Mouse (Mus musculus) limb, embryonic 13.5 days (tissue): ENCODE measurements around the gene Mrps14. TPM values are rescaled to one million over a fixed set of nuclear protein-coding genes. Genes with fewer than 3 reads are reported as not detected.

ENCODE experiments used
- ATAC-seq: fragments of 200-750 bp; cut with Nextera tagmentation; 2 replicates; pipeline ENCODE4 v1.8.0; 2017; ENCODE audit warnings: low read depth, moderate number of reproducible peaks, moderate TSS enrichment; ENCODE audit not compliant: low FRiP score
- H3K27ac ChIP-seq: fragments of 300-500 bp; sonication (generic); 2 replicates; pipeline ENCODE4 v1.5.1; 2015; ENCODE audit warnings: inconsistent platforms, mild to moderate bottlenecking, moderate library complexity
- H3K27me3 ChIP-seq: fragments of 300-500 bp; sonication (generic); 2 replicates; pipeline ENCODE4 v1.6.1; 2015; ENCODE audit warnings: mild to moderate bottlenecking, inconsistent platforms
- H3K36me3 ChIP-seq: fragments of 300-500 bp; sonication (generic); 2 replicates; pipeline ENCODE4 v1.6.1; 2015; ENCODE audit warnings: inconsistent platforms, mild to moderate bottlenecking, moderate library complexity
- H3K4me1 ChIP-seq: fragments of 300-500 bp; sonication (generic); 2 replicates; pipeline ENCODE4 v1.6.1; 2015; ENCODE audit warnings: inconsistent platforms
- H3K4me2 ChIP-seq: fragments of 300-500 bp; sonication (generic); replicated peaks from 2 replicates; pipeline ENCODE4 v1.6.1; 2015; ENCODE audit warnings: inconsistent platforms, mild to moderate bottlenecking, moderate library complexity
- H3K4me3 ChIP-seq: fragments of 300-500 bp; sonication (generic); 2 replicates; pipeline ENCODE4 v1.5.1; 2015; ENCODE audit warnings: moderate library complexity, mild to moderate bottlenecking, inconsistent platforms
- H3K9ac ChIP-seq: fragments of 300-500 bp; sonication (generic); 2 replicates; pipeline ENCODE4 v1.6.1; 2015; ENCODE audit warnings: mild to moderate bottlenecking, inconsistent platforms
- H3K9me3 ChIP-seq: fragments of 300-500 bp; sonication (generic); 2 replicates; pipeline ENCODE4 v1.6.1; 2016; ENCODE audit warnings: inconsistent platforms
- WGBS: fragments of 180-500 bp; shearing (Covaris S2); methylation state at CpG from one replicate; pipeline ENCODE4 v1.1.7; 2015; 5-methylcytosine and 5-hydroxymethylcytosine counted together
- polyA plus RNA-seq: library from polyadenylated mRNA; unstranded; fragments of >200 nt; fragmentation: Nextera tagmentation; extraction: Ambion mirVana; gene quantifications from 2 replicates; pipeline ENCODE4 v1.2.1, GENCODE M21; 2015

Gene Mrps14
- 246 and 249 TPM in 2 replicates for polyA plus RNA-seq

DNA sequence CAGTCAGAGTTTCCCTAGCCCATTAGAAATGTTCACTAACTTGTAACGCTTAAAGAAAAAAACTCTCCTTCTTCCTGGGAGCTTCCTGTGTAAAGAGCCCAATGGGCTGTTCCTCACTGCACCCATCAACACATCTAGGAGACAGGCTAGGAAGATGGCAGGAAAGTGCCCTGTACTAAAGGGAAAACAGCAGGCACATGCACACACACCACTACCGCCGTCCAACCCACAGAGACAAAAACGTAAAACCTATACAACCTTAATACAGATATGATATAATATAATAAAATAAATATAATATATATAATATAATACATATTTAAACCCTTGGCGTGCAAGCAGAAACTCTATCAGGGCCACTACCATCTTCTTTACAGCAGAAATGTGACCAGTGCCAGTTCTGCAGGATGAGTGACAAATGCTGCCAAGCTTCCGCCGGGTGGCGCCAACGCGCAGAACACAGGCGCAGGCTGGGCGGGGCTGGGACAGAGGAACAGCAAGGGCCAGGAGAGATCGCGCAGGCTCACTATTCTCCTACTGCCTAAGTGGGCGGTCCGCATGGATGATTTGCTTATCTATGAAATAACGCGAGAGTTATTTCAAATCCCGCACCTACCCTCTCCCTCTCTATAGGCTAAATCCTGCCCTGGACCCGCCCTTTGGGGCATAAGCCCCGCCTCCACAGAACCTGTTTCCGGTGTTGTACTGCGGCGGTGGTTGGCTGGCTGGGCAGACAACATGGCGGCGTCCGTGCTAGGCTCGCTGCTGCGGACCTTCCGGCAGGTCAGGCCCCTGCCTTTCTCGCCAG lies at the start of gene Mrps14:
Gene Mrps14 (plus strand): TSS at position 687 of the 808 bp plus-strand sequence.
- peak; percentile 100 for ATAC-seq
- 7% methylated on average over 31 of the region's 31 CpGs for WGBS
- peak within 1 kb of the TSS; percentile 53; the same call in 1 of the 2 replicates for H3K27ac ChIP-seq
- H3K4me2 ChIP-seq, result peak within 1 kb of the TSS; percentile 84
- H3K4me3 ChIP-seq, result peak within 1 kb of the TSS; percentile 75
- no peaks in the 10 kb centered on the region for H3K27me3 ChIP-seq
- H3K9ac ChIP-seq, result peak within 1 kb of the TSS; percentile 88
- no peaks in the 10 kb centered on the region for H3K9me3 ChIP-seq
- peaks cover 18% of the 10 kb centered on the region for H3K36me3 ChIP-seq
- H3K4me1 ChIP-seq, result peaks cover 11% of the 10 kb centered on the region; the same call in 1 of the 2 replicates

DNA sequence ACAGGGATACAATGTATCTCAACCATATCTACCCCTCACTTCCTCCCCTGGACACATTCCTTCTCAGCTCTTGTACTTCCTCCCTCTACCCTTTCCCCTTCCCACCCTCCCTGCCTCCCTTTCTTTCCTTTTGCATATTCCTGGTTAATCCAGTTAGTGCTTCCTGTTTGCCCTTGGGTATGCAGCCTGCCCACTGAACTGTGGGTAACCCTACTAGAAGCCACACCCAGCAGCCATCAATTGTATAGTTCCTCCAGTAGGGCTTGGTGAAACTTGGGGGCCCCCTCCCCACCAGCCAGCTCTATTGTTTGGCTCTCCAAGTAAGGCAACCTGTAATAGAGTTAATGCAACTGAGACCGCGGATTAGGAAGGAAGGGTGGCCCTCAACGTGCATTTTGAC lies 49.4 kb upstream of the Mrps14 start:
- Histone ChIP-seq H3K27me3 (peaks cover 5% of the 10 kb centered on the region; the same call in 1 of the 2 replicates), H3K9me3 (no peaks in the 10 kb centered on the region), H3K4me3 (no peak overlapping the region), H3K9ac (no peak overlapping the region), H3K36me3 (no peaks in the 10 kb centered on the region), H3K4me2 (no peak overlapping the region), H3K27ac (no peak overlapping the region), H3K4me1 (no peaks in the 10 kb centered on the region)
- no peak for ATAC-seq
- WGBS, result 77% methylated on average over 3 of the region's 3 CpGs

DNA sequence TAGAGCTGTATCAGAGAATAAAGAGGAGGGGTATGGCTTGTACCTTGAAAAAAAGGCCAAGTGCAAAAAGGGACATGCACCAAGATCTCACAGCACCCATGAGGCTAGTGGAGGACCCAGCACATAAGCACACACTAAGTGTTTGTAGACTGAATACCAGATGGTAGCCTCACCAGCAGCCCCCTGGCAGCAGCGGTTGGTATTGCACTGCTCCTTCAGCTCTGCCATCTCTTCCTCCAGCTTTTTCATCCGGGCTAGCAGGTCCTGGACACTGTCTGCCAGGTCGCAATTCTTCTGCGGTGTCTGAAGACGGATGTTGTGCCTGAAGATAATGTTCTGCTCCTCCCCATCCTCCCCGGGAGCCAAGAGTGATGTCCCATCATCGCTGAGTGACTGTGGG lies 47.7 kb upstream of the Mrps14 start:
- Histone ChIP-seq H3K27ac (no peak overlapping the region), H3K4me3 (no peak overlapping the region), H3K4me2 (no peak overlapping the region), H3K36me3 (no peaks in the 10 kb centered on the region), H3K27me3 (peaks cover 5% of the 10 kb centered on the region; the same call in 1 of the 2 replicates), H3K9me3 (no peaks in the 10 kb centered on the region), H3K9ac (no peak overlapping the region), H3K4me1 (no peaks in the 10 kb centered on the region)
- WGBS, result 88% methylated on average over 7 of the region's 7 CpGs
- no peak for ATAC-seq

DNA sequence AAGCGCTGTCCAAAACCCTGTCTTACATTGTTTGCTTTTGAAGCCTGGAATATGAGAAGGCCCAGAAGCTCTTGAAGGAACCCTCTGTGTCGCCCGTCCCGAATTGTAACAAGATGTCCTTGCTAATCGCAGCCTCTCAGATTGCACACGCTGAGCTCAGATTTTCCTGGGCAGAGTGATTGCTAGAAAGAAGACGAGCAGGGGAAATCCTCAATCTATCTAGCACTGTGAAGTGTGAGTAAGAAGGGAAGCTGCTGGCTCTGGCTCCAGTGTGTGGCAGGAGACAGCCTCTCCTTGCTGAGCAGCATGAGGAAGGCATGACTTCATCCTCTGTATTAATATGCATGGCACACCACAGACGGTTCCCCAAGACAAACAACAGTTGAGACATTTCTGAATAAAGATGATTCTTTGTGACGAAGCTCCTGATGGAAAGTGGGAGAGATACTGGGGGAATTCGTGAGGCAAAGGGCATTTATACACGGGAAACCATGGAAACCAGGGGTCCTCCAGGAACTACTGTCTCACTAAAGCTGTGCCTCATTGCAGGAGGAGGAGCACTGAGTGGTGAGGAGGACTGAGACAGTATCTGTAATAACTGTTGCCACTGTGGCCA lies 45.6 kb upstream of the Mrps14 start:
- Histone ChIP-seq H3K9ac (no peak overlapping the region), H3K9me3 (no peaks in the 10 kb centered on the region), H3K4me1 (peaks cover 7% of the 10 kb centered on the region; the same call in 1 of the 2 replicates), H3K36me3 (no peaks in the 10 kb centered on the region), H3K4me3 (no peak overlapping the region), H3K27ac (no peak overlapping the region), H3K4me2 (no peak overlapping the region), H3K27me3 (peaks cover 5% of the 10 kb centered on the region; the same call in 1 of the 2 replicates)
- no peak for ATAC-seq
- 63% methylated on average over 11 of the region's 11 CpGs for WGBS

DNA sequence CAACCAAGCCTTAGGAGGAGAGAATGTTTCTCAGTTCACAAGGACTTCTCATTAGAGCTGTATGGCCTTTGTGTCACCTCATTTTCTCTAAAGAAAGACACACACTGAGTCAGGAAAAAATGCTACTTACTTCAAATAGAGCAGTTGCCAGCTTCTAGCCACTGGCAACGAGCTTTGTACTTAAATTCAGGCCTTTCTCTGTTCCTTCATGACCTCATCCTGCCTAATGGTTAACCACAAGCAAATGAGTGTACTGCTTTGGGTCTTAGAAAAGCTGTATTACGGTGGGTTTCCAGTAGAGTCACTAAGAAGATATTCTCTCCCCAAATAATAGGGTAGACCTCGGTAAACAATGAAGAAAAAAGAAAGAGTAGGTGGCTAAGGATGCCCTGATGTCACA lies 44.3 kb upstream of the Mrps14 start:
- Histone ChIP-seq H3K4me3 (no peak overlapping the region), H3K4me1 (peaks cover 7% of the 10 kb centered on the region; the same call in 1 of the 2 replicates), H3K9me3 (no peaks in the 10 kb centered on the region), H3K4me2 (no peak overlapping the region), H3K36me3 (no peaks in the 10 kb centered on the region), H3K9ac (no peak overlapping the region), H3K27ac (no peak overlapping the region), H3K27me3 (no peaks in the 10 kb centered on the region)
- ATAC-seq, result no peak
- WGBS, result 69% methylated on average over 3 of the region's 3 CpGs

DNA sequence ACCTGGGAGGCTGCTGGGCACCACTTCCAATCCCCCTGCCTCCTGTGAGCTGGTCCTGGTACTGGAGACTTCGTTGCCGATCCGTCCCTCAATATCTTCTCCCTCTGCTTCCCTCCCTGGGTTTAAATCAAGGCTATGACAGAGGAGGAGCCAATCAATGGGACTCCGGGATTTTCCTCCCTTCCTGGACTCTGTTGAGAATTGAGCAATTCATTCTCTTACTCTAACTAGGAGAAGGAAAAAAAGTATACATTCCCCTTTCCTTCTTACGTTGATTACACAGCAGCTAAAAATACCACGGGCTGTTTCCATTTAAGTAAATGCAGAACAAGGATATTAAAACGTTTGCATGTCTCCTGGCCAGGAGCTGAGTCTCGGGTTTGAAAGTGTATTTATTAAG lies 41.5 kb upstream of the Mrps14 start, which contains the start of gene Tnn:
Gene Tnn (minus strand): TSS at position 101 of the 400 bp plus-strand sequence.
- H3K4me2 ChIP-seq, result no peak within 1 kb of the TSS
- H3K36me3 ChIP-seq, result no peaks in the 10 kb centered on the region
- no peaks in the 10 kb centered on the region for H3K27me3 ChIP-seq
- no peak for ATAC-seq
- no peak within 1 kb of the TSS for H3K27ac ChIP-seq
- 51% methylated on average over 8 of the region's 8 CpGs for WGBS
- H3K4me1 ChIP-seq, result peaks cover 7% of the 10 kb centered on the region; the same call in 1 of the 2 replicates
- no peak within 1 kb of the TSS for H3K4me3 ChIP-seq
- no peak within 1 kb of the TSS for H3K9ac ChIP-seq
- H3K9me3 ChIP-seq, result no peaks in the 10 kb centered on the region

DNA sequence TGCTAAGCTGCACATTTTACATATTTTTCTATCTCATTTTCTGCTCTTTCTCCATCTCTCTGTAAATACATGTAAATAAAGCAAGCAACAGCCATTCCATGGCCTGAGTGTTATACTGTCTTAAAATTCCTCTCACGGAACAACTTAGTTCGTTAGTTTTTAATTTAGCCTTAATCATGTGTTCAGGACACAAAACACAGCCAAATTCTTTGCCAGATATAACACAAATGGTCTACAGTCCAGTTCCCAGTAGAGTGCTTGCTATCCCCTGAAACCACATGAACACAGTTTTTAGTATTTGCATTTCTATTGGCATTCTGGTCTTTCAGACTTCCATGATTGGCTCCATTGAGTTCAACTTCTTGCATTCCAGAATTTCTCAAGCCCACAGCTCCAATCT lies 36.8 kb upstream of the Mrps14 start:
- Histone ChIP-seq H3K27ac (no peak overlapping the region), H3K4me2 (no peak overlapping the region), H3K9me3 (no peaks in the 10 kb centered on the region), H3K36me3 (no peaks in the 10 kb centered on the region), H3K27me3 (no peaks in the 10 kb centered on the region), H3K4me1 (peaks cover 6% of the 10 kb centered on the region; the same call in 1 of the 2 replicates), H3K9ac (no peak overlapping the region), H3K4me3 (no peak overlapping the region)
- no peak for ATAC-seq
- WGBS, result 67% methylated on average over 2 of the region's 2 CpGs

DNA sequence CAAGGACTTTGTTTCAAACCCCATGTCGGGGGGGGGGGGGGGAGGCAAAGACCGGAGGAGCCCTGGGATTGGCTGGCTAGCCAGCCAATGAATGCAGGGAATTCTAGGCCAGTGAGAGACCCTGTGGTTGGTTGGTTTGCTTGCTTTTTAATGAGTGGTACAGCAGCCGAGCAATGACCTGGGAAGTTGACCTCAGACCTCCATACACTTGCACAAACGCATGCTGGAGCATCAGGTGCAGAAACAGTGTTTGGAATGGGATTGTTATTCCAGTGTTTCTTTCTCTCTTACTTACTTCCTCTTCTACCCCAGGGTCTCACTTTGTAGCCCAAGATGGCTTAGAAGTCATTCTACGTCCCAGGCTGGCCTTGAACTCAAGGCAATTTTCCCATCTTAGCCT lies 28.4 kb upstream of the Mrps14 start:
- H3K4me2 ChIP-seq, result no peak overlapping the region
- H3K4me1 ChIP-seq, result peaks cover 7% of the 10 kb centered on the region; the same call in 1 of the 2 replicates
- no peaks in the 10 kb centered on the region for H3K9me3 ChIP-seq
- H3K4me3 ChIP-seq, result no peak overlapping the region
- no peak for ATAC-seq
- H3K27ac ChIP-seq, result no peak overlapping the region
- WGBS, result 70% methylated on average over 3 of the region's 5 CpGs
- H3K27me3 ChIP-seq, result no peaks in the 10 kb centered on the region
- H3K36me3 ChIP-seq, result no peaks in the 10 kb centered on the region
- no peak overlapping the region for H3K9ac ChIP-seq

DNA sequence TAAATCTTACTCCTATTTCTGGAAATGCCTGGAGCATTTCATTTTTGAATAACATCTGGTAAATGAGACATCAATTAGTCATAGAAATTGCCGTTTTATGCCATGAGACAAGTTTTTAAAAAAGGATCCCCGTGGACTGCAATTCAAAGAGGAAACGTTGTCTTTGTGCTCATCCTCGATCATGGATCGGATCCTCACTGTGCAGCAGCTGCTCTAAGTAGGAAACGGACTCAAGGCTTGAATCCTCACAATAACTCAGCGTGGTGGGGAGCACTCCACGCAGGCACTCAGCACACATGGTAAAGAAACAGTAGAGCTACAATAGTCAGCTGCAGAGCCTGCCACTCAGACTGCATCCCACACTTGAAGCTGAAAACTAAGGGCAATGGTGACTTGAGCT lies 18.1 kb upstream of the Mrps14 start:
- Histone ChIP-seq H3K4me1 (peaks cover 14% of the 10 kb centered on the region), H3K27me3 (no peaks in the 10 kb centered on the region), H3K4me2 (no peak overlapping the region), H3K9me3 (no peaks in the 10 kb centered on the region), H3K4me3 (no peak overlapping the region), H3K27ac (no peak overlapping the region), H3K9ac (no peak overlapping the region), H3K36me3 (no peaks in the 10 kb centered on the region)
- ATAC-seq, result no peak
- WGBS, result 74% methylated on average over 8 of the region's 8 CpGs

DNA sequence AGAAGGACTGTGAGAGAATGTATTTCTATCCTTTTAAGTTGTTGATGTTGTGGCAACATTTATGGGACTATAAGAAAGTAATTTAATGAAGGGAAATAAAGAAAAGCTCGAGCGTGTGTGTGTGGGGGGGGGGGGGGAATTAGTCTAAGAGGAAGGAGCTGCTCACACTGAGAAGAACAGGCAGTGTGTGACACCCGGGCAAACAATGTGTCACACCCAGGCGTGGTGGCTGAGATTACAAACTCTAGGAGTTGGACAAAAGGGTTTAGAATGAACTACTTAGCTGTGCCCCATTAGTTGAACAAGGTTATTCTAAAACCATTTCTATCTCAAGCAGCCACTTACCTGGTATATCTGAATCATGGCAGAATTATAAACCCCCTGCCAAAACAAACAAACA lies 13.8 kb upstream of the Mrps14 start:
- 46% methylated on average over 4 of the region's 4 CpGs for whole genome bisulfite sequencing
- no peaks in the 10 kb centered on the region for H3K36me3 ChIP-seq
- no peak overlapping the region for H3K27ac ChIP-seq
- peaks cover 14% of the 10 kb centered on the region for H3K4me1 ChIP-seq
- no peaks in the 10 kb centered on the region for H3K27me3 ChIP-seq
- no peak overlapping the region for H3K9ac ChIP-seq
- ATAC-seq, result no peak
- no peak overlapping the region for H3K4me3 ChIP-seq
- no peaks in the 10 kb centered on the region for H3K9me3 ChIP-seq
- 0 out of 2 replicates have a peak overlapping the region, but pooled peaks have one; percentile 28 for H3K4me2 ChIP-seq

DNA sequence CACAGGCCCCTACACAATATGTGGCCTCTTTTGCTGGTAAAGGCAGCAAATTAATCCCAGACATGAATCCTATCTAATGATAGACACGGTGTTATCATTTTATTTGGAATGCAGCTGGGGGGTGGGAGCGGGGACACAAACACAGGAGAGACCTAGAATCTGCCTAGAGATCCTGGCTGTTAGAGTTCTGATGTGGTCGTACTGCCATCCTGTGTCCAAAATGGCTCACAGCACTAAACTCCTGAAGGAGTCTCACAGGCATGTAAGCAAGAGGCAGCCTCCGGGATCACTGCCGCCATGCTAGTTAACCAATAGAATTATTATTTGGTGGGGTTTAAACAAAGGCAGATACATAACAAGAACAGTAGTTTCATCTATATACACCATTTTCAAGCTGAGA lies 10.5 kb upstream of the Mrps14 start:
- 11% methylated on average over 5 of the region's 5 CpGs for WGBS
- Histone ChIP-seq H3K9ac (no peak overlapping the region), H3K4me2 (0 out of 2 replicates have a peak overlapping the region, but pooled peaks have one; percentile 7), H3K9me3 (no peaks in the 10 kb centered on the region), H3K27me3 (no peaks in the 10 kb centered on the region), H3K27ac (no peak overlapping the region), H3K36me3 (no peaks in the 10 kb centered on the region), H3K4me1 (peaks cover 14% of the 10 kb centered on the region), H3K4me3 (no peak overlapping the region)
- peak; percentile 84 for ATAC-seq

DNA sequence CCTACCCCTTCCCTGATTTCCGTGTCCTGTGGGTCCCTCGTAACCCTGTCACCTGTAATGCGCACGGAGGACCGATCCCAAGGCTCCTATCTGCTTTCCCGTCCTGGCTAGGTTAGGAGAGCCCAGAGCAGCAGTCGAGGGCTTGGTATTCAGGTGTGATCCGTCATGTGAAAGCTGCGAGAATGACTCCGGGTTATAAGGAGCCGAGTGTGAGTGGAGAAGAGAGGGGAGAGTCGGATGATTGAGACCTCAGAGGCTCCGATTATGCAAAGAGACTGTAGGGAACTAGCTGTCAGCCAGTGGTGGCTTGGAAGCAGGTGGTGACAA lies 285 bp downstream of the Mrps14 start:
- no peak; the same call in 1 of the 2 replicates for ATAC-seq
- Histone ChIP-seq H3K4me1 (peaks cover 11% of the 10 kb centered on the region; the same call in 1 of the 2 replicates), H3K27me3 (no peaks in the 10 kb centered on the region), H3K9ac (peak overlapping the region; percentile 88), H3K4me2 (peak overlapping the region; percentile 84), H3K27ac (peak overlapping the region; percentile 53; the same call in 1 of the 2 replicates), H3K36me3 (peaks cover 18% of the 10 kb centered on the region), H3K4me3 (peak overlapping the region; percentile 75), H3K9me3 (no peaks in the 10 kb centered on the region)
- under 1% methylated on average over 13 of the region's 13 CpGs for WGBS
